Mouse (Mus musculus): Measurements from ENCODE around the gene Gm36079.
"Not testable (repeated sequence)": the region's sequence is repeated elsewhere in the genome, so short reads cannot be mapped to it uniquely, and the experiment has no call there.

The Gm36079 gene

GRCm38 (mm10) chr13:120024581-120024980 lies 2.2 kb downstream of the Gm36079 start:
- DNase-seq (ENCODE audit: extremely low read depth, low read depth, low spot score): not testable (repeated sequence)

DNA sequence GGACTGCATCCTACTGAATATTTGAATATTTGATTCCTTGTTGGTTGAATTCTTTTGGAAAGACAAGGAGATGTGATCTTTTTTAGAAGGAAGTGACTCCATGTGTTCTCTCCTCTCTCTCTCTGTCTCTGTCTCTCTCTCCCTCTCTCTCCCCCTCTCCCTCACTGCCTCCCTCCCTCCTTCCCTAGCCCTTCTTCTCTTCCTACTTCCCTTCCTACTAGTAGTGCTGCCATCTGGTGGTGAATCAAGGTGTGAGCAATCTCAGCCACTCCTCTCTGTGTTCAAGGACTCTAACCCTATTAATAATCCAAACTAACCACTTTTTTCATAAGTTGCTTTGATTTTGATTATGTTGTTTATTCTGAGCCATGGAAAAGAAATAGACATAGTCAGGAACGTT lies 5.3 kb downstream of the Gm36079 start:
- DNase-seq (ENCODE audit: extremely low read depth, low read depth, low spot score): not testable (repeated sequence)

- DNase-seq (ENCODE audit: extremely low read depth, low read depth, low spot score): not testable (repeated sequence)
These were observed 11.3 kb downstream of the Gm36079 start for GRCm38 (mm10) chr13:120015348-120016007.

DNA sequence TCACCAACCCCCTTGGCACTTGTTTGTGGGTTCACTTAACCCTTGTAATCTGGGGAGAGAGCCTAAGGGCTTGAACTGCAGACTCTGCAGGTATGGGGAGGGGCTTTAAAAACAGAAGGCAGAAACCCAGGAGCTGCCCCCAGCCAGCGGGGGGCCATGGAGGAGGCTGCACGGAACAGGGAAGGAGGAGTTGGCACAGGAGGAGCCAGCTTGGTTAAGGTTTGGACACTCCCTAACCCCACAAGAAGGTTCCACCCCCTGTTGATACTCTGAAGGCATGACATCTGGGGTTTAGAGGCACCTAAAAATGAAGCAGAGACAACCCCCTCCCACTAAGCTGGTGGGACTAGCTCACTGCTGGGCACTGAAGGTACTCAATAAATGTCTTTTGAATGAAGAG lies 12.8 kb downstream of the Gm36079 start:
- not testable (repeated sequence) for DNase-seq (ENCODE audit: extremely low read depth, low read depth, low spot score)

DNA sequence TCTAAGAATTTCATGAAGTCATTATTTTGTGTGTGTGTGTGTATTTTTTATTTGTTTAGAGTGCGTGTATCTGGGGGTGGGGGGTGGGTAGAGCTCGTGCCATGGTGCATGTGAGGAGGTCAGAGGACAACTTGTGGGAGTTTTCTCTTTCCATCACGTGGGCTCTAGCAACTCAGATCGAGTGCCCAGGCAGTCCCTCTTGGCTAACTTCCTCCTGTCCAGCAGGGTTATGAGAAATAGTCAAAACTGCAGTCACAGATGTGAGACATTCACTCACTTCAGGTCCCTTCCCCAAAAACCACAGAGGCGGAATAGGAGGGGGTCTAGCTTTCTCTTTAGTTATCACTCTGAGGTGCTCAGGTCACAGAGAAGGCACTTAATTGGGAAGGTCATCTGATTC lies 13.3 kb downstream of the Gm36079 start:
- not testable (repeated sequence) for DNase-seq (ENCODE audit: extremely low read depth, low read depth, low spot score)

- not testable (repeated sequence) for DNase-seq (ENCODE audit: extremely low read depth, low read depth, low spot score)
These were observed 16.7 kb downstream of the Gm36079 start for GRCm38 (mm10) chr13:120010068-120010467.

- DNase-seq (ENCODE audit: extremely low read depth, low read depth, low spot score): not testable (repeated sequence)
These were observed 27.6 kb downstream of the Gm36079 start for GRCm38 (mm10) chr13:119999215-119999614.

DNA sequence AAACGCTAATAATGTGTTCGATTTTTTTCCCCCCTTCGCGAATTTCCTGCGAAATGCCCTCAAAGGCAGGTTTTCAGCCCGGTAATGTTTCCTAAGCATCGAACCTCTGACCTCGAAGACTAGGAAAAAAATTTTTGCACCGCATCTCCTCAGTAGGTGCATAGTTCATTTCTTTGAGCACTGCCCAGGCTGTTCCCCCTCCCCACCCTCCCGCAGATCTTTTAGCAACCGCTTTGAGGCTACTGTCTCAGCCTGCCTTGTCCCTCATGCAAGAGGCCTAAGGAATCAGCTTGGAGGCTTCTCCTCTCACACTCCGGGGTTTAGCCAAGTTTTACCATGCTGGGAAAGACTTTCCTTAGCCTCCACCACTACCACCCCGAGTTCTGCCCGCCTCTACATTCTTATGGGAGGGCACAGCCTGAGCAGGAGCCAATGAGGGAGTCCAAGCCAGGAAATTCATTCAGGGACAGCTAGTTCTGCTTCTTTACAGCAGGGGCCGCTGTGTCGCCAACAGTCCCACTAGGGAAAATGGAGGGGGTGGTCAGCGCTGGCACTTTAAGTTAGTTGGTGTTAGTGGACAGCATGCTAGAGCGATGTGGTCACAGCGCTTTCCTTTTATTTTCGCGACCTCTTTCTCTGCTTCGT lies 28.2 kb downstream of the Gm36079 start:
- DNase-seq (ENCODE audit: extremely low read depth, low read depth, low spot score): not testable (repeated sequence)

- not testable (repeated sequence) for DNase-seq (ENCODE audit: extremely low read depth, low read depth, low spot score)
These were observed 34.8 kb downstream of the Gm36079 start for GRCm38 (mm10) chr13:119991917-119992496.

- not testable (repeated sequence) for DNase-seq (ENCODE audit: extremely low read depth, low read depth, low spot score)
These were observed 35.5 kb downstream of the Gm36079 start for GRCm38 (mm10) chr13:119991264-119991663.
